Mouse (Mus musculus): ENCODE data around the gene Arhgap15. TPM values are rescaled to one million over a fixed set of nuclear protein-coding genes. Genes with fewer than 3 reads are reported as not detected.

Gene Arhgap15
- polyA plus RNA-seq, 2 experiments = 2.5 to 5.6 TPM

GRCm38 (mm10) chr2:44190749-44191148 lies 442.1 kb downstream of the Arhgap15 start:
- 74% methylated on average over 9 of the region's 9 CpGs for WGBS (ENCODE audit: insufficient replicate concordance)
- H3K27ac ChIP-seq = no peak overlapping the region
- no peak overlapping the region for H3K9ac ChIP-seq (replicated peaks)
- no peaks in the 10 kb centered on the region for H3K4me1 ChIP-seq (replicated peaks; ENCODE audit: control insufficient read depth in 2 of 2, insufficient read depth in 2 of 2, low read length in 1 of 2)
- H3K27me3 ChIP-seq (ENCODE audit: control insufficient read depth, insufficient read depth, low read length) = no peaks in the 10 kb centered on the region
- no peaks in the 10 kb centered on the region for H3K9me3 ChIP-seq (ENCODE audit: control insufficient read depth, low read length)
- DNase-seq (ENCODE audit: low read depth in 3 of 3, low spot score in 3 of 3) (no peak), ATAC-seq (ENCODE audit: insufficient read depth) (no peak)
- H3K4me3 ChIP-seq (ENCODE audit: insufficient read depth in 1 of 2, low read depth in 2 of 2, low read length in 2 of 2) = no peak overlapping the region
- no peak overlapping the region for H3K4me2 ChIP-seq (ENCODE audit: low read depth)
- TF ChIP-seq CTCF (IDR thresholded peaks at IDR 0.05; ENCODE audit: low read depth) (no peak), EP300 (IDR thresholded peaks at IDR 0.05; ENCODE audit: low read depth) (no peak)
- no peaks in the 10 kb centered on the region for H3K36me3 ChIP-seq (replicated peaks; ENCODE audit: control insufficient read depth, insufficient read depth, low read depth)

GRCm38 (mm10) chr2:44192058-44192457 lies 443.4 kb downstream of the Arhgap15 start:
- Histone ChIP-seq H3K9me3 (ENCODE audit: control insufficient read depth, low read length) (no peaks in the 10 kb centered on the region), H3K4me3 (ENCODE audit: insufficient read depth in 1 of 2, low read depth in 2 of 2, low read length in 2 of 2) (no peak overlapping the region), H3K4me1 (replicated peaks; ENCODE audit: control insufficient read depth in 2 of 2, insufficient read depth in 2 of 2, low read length in 1 of 2) (no peaks in the 10 kb centered on the region), H3K36me3 (replicated peaks; ENCODE audit: control insufficient read depth, insufficient read depth, low read depth) (no peaks in the 10 kb centered on the region), H3K4me2 (ENCODE audit: low read depth) (no peak overlapping the region), H3K27me3 (ENCODE audit: control insufficient read depth, insufficient read depth, low read length) (no peaks in the 10 kb centered on the region), H3K9ac (replicated peaks) (no peak overlapping the region), H3K27ac (no peak overlapping the region)
- WGBS (ENCODE audit: insufficient replicate concordance) = 54% methylated on average over 3 of the region's 3 CpGs
- TF ChIP-seq CTCF (IDR thresholded peaks at IDR 0.05; ENCODE audit: low read depth) (no peak), EP300 (IDR thresholded peaks at IDR 0.05; ENCODE audit: low read depth) (no peak)
- no peak for ATAC-seq (ENCODE audit: insufficient read depth)
- DNase-seq (ENCODE audit: low read depth in 3 of 3, low spot score in 3 of 3) = no peak

- DNase-seq (ENCODE audit: low read depth in 3 of 3, low spot score in 3 of 3) (no peak), ATAC-seq (ENCODE audit: insufficient read depth) (no peak)
- 76% methylated on average over 7 of the region's 7 CpGs for WGBS (ENCODE audit: insufficient replicate concordance)
- H3K27ac ChIP-seq = no peak overlapping the region
- H3K9ac ChIP-seq (replicated peaks) = no peak overlapping the region
- no peaks in the 10 kb centered on the region for H3K27me3 ChIP-seq (ENCODE audit: control insufficient read depth, insufficient read depth, low read length)
- H3K4me2 ChIP-seq (ENCODE audit: low read depth) = no peak overlapping the region
- no peaks in the 10 kb centered on the region for H3K9me3 ChIP-seq (ENCODE audit: control insufficient read depth, low read length)
- no peaks in the 10 kb centered on the region for H3K36me3 ChIP-seq (replicated peaks; ENCODE audit: control insufficient read depth, insufficient read depth, low read depth)
- TF ChIP-seq CTCF (IDR thresholded peaks at IDR 0.05; ENCODE audit: low read depth) (no peak), EP300 (IDR thresholded peaks at IDR 0.05; ENCODE audit: low read depth) (no peak)
- H3K4me3 ChIP-seq (ENCODE audit: insufficient read depth in 1 of 2, low read depth in 2 of 2, low read length in 2 of 2) = no peak overlapping the region
- H3K4me1 ChIP-seq (replicated peaks; ENCODE audit: control insufficient read depth in 2 of 2, insufficient read depth in 2 of 2, low read length in 1 of 2) = no peaks in the 10 kb centered on the region
Observed at GRCm38 (mm10) chr2:44215506-44215905, 466.9 kb downstream of the Arhgap15 start.

- 68% methylated on average over 6 of the region's 6 CpGs for WGBS (ENCODE audit: insufficient replicate concordance)
- DNase-seq (ENCODE audit: low read depth in 3 of 3, low spot score in 3 of 3) (no peak), ATAC-seq (ENCODE audit: insufficient read depth) (no peak)
Observed at GRCm38 (mm10) chr2:44217811-44218210, 469.2 kb downstream of the Arhgap15 start.

GRCm38 (mm10) chr2:44218317-44218716 lies 469.7 kb downstream of the Arhgap15 start:
- 50% methylated on average over 8 of the region's 8 CpGs for WGBS (ENCODE audit: insufficient replicate concordance)
- no peak for ATAC-seq (ENCODE audit: insufficient read depth)
- no peak overlapping the region for H3K27ac ChIP-seq
- H3K4me2 ChIP-seq (ENCODE audit: low read depth) = no peak overlapping the region
- TF ChIP-seq CTCF (IDR thresholded peaks at IDR 0.05; ENCODE audit: low read depth) (no peak), EP300 (IDR thresholded peaks at IDR 0.05; ENCODE audit: low read depth) (no peak)
- no peak overlapping the region for H3K4me3 ChIP-seq (ENCODE audit: insufficient read depth in 1 of 2, low read depth in 2 of 2, low read length in 2 of 2)
- no peak overlapping the region for H3K9ac ChIP-seq (replicated peaks)
- H3K36me3 ChIP-seq (replicated peaks; ENCODE audit: control insufficient read depth, insufficient read depth, low read depth) = no peaks in the 10 kb centered on the region
- H3K9me3 ChIP-seq (ENCODE audit: control insufficient read depth, low read length) = no peaks in the 10 kb centered on the region
- no peaks in the 10 kb centered on the region for H3K4me1 ChIP-seq (replicated peaks; ENCODE audit: control insufficient read depth in 2 of 2, insufficient read depth in 2 of 2, low read length in 1 of 2)
- H3K27me3 ChIP-seq (ENCODE audit: control insufficient read depth, insufficient read depth, low read length) = no peaks in the 10 kb centered on the region
- DNase-seq (ENCODE audit: low read depth in 3 of 3, low spot score in 3 of 3) = no peak

More at GRCm38 (mm10) chr2:44217811-44218210, 469.2 kb downstream of the Arhgap15 start:
- Histone ChIP-seq H3K4me1 (replicated peaks; ENCODE audit: control insufficient read depth in 2 of 2, insufficient read depth in 2 of 2, low read length in 1 of 2) (no peaks in the 10 kb centered on the region), H3K27me3 (ENCODE audit: control insufficient read depth, insufficient read depth, low read length) (no peaks in the 10 kb centered on the region), H3K36me3 (replicated peaks; ENCODE audit: control insufficient read depth, insufficient read depth, low read depth) (no peaks in the 10 kb centered on the region), H3K9ac (replicated peaks) (no peak overlapping the region), H3K4me2 (ENCODE audit: low read depth) (no peak overlapping the region), H3K9me3 (ENCODE audit: control insufficient read depth, low read length) (no peaks in the 10 kb centered on the region), H3K27ac (no peak overlapping the region), H3K4me3 (ENCODE audit: insufficient read depth in 1 of 2, low read depth in 2 of 2, low read length in 2 of 2) (no peak overlapping the region)
- TF ChIP-seq EP300 (IDR thresholded peaks at IDR 0.05; ENCODE audit: low read depth) (no peak), CTCF (IDR thresholded peaks at IDR 0.05; ENCODE audit: low read depth) (no peak)
